Mouse (Mus musculus): ENCODE measurements around the gene Pmel. TPM values are rescaled to one million over a fixed set of nuclear protein-coding genes. Genes with fewer than 3 reads are reported as not detected.

The Pmel gene
- total and polyA plus RNA-seq, 3 experiments, result 5.3 to 9.4 (median 7.1) TPM

Other genes with a start within 250 kb of the Pmel start
Only the 20 nearest of the 25 such genes appear.
- gene Myl6b, start 205.5 kb upstream of the Pmel start, total RNA-seq (2012; rRNA removed), result 2.5 and 2.6 TPM in 2 replicates
- gene Myl6b, start 205.5 kb upstream of the Pmel start, total RNA-seq (2014; rRNA removed), result 0.39 and 1.1 TPM in 2 replicates
- gene Myl6b, start 205.5 kb upstream of the Pmel start, polyA plus RNA-seq (2012; ENCODE audit: insufficient read length, low read depth), result 3.2 and 3.9 TPM in 2 replicates
- gene Esyt1, start 178.3 kb upstream of the Pmel start, total RNA-seq (2012; rRNA removed), result 43.2 and 48.0 TPM in 2 replicates
- 20.2 and 20.6 TPM in 2 replicates for gene Esyt1, start 178.3 kb upstream of the Pmel start, total RNA-seq (2014; rRNA removed)
- 33.0 and 38.2 TPM in 2 replicates for gene Esyt1, start 178.3 kb upstream of the Pmel start, polyA plus RNA-seq (2012; ENCODE audit: insufficient read length, low read depth)
- 19.9 and 20.9 TPM in 2 replicates for gene Zc3h10, start 156.4 kb upstream of the Pmel start, total RNA-seq (2012; rRNA removed)
- 16.2 TPM in 2 replicates for gene Zc3h10, start 156.4 kb upstream of the Pmel start, total RNA-seq (2014; rRNA removed)
- gene Zc3h10, start 156.4 kb upstream of the Pmel start, polyA plus RNA-seq (2012; ENCODE audit: insufficient read length, low read depth), result 14.4 and 14.6 TPM in 2 replicates
- gene Rpl41, start 154.9 kb upstream of the Pmel start, total RNA-seq (2012; rRNA removed), result 7,686 and 8,549 TPM in 2 replicates
- gene Rpl41, start 154.9 kb upstream of the Pmel start, total RNA-seq (2014; rRNA removed), result 2,395 and 2,709 TPM in 2 replicates
- 6,293 and 8,065 TPM in 2 replicates for gene Rpl41, start 154.9 kb upstream of the Pmel start, polyA plus RNA-seq (2012; ENCODE audit: insufficient read length, low read depth)
- 133 and 166 TPM in 2 replicates for gene Pa2g4, start 138.2 kb upstream of the Pmel start, total RNA-seq (2012; rRNA removed)
- gene Pa2g4, start 138.2 kb upstream of the Pmel start, total RNA-seq (2014; rRNA removed), result 126 and 129 TPM in 2 replicates
- 550 and 650 TPM in 2 replicates for gene Pa2g4, start 138.2 kb upstream of the Pmel start, polyA plus RNA-seq (2012; ENCODE audit: insufficient read length, low read depth)
- gene Erbb3, start 114.5 kb upstream of the Pmel start, total RNA-seq (2012; rRNA removed), result 12.6 and 13.2 TPM in 2 replicates
- 11.3 and 13.0 TPM in 2 replicates for gene Erbb3, start 114.5 kb upstream of the Pmel start, total RNA-seq (2014; rRNA removed)
- 7.4 and 7.7 TPM in 2 replicates for gene Erbb3, start 114.5 kb upstream of the Pmel start, polyA plus RNA-seq (2012; ENCODE audit: insufficient read length, low read depth)
- 2,580 and 2,987 TPM in 2 replicates for gene Rps26, start 77.4 kb upstream of the Pmel start, total RNA-seq (2012; rRNA removed)
- gene Rps26, start 77.4 kb upstream of the Pmel start, total RNA-seq (2014; rRNA removed), result 1,667 and 1,906 TPM in 2 replicates
- 2,220 and 2,250 TPM in 2 replicates for gene Rps26, start 77.4 kb upstream of the Pmel start, polyA plus RNA-seq (2012; ENCODE audit: insufficient read length, low read depth)
- gene Ikzf4, start 58.2 kb upstream of the Pmel start, total RNA-seq (2012; rRNA removed), result 0.08 and 0.13 TPM in 2 replicates
- 0.09 TPM in 1 of 2 replicates, not detected in the other for gene Ikzf4, start 58.2 kb upstream of the Pmel start, total RNA-seq (2014; rRNA removed)
- gene Ikzf4, start 58.2 kb upstream of the Pmel start, polyA plus RNA-seq (2012; ENCODE audit: insufficient read length, low read depth), result 0.57 and 1.5 TPM in 2 replicates
- gene Suox, start 30.1 kb upstream of the Pmel start, total RNA-seq (2012; rRNA removed), result 8.3 and 10.5 TPM in 2 replicates
- gene Suox, start 30.1 kb upstream of the Pmel start, total RNA-seq (2014; rRNA removed), result 10.9 and 11.4 TPM in 2 replicates
- gene Suox, start 30.1 kb upstream of the Pmel start, polyA plus RNA-seq (2012; ENCODE audit: insufficient read length, low read depth), result 9.0 TPM in 2 replicates
- gene Rab5b, start 7.9 kb upstream of the Pmel start, total RNA-seq (2012; rRNA removed), result 22.0 and 27.4 TPM in 2 replicates
- 28.9 and 34.4 TPM in 2 replicates for gene Rab5b, start 7.9 kb upstream of the Pmel start, total RNA-seq (2014; rRNA removed)
- 20.4 and 20.6 TPM in 2 replicates for gene Rab5b, start 7.9 kb upstream of the Pmel start, polyA plus RNA-seq (2012; ENCODE audit: insufficient read length, low read depth)
- 38.9 and 47.1 TPM in 2 replicates for gene Cdk2, start 836 bp downstream of the Pmel start, total RNA-seq (2012; rRNA removed)
- 79.3 and 86.9 TPM in 2 replicates for gene Cdk2, start 836 bp downstream of the Pmel start, total RNA-seq (2014; rRNA removed)
- gene Cdk2, start 836 bp downstream of the Pmel start, polyA plus RNA-seq (2012; ENCODE audit: insufficient read length, low read depth), result 75.3 and 89.2 TPM in 2 replicates
- 5.9 and 6.6 TPM in 2 replicates for gene Dgka, start 40.7 kb downstream of the Pmel start, total RNA-seq (2012; rRNA removed)
- gene Dgka, start 40.7 kb downstream of the Pmel start, total RNA-seq (2014; rRNA removed), result 3.4 TPM in 2 replicates
- 9.0 and 9.5 TPM in 2 replicates for gene Dgka, start 40.7 kb downstream of the Pmel start, polyA plus RNA-seq (2012; ENCODE audit: insufficient read length, low read depth)
- gene Pym1, start 43.7 kb downstream of the Pmel start, total RNA-seq (2012; rRNA removed), result 52.8 and 63.1 TPM in 2 replicates
- 84.9 and 87.8 TPM in 2 replicates for gene Pym1, start 43.7 kb downstream of the Pmel start, total RNA-seq (2014; rRNA removed)
- gene Pym1, start 43.7 kb downstream of the Pmel start, polyA plus RNA-seq (2012; ENCODE audit: insufficient read length, low read depth), result 75.6 and 86.6 TPM in 2 replicates
- 0.76 and 1.3 TPM in 2 replicates for gene Mmp19, start 86.7 kb downstream of the Pmel start, total RNA-seq (2012; rRNA removed)
- gene Mmp19, start 86.7 kb downstream of the Pmel start, total RNA-seq (2014; rRNA removed), result 0.39 and 0.50 TPM in 2 replicates
- gene Mmp19, start 86.7 kb downstream of the Pmel start, polyA plus RNA-seq (2012; ENCODE audit: insufficient read length, low read depth), result 0.57 and 0.72 TPM in 2 replicates
- 33.4 and 33.7 TPM in 2 replicates for gene Dnajc14, start 99.9 kb downstream of the Pmel start, total RNA-seq (2012; rRNA removed)
- gene Dnajc14, start 99.9 kb downstream of the Pmel start, total RNA-seq (2014; rRNA removed), result 24.8 and 25.3 TPM in 2 replicates
- 32.6 and 32.8 TPM in 2 replicates for gene Dnajc14, start 99.9 kb downstream of the Pmel start, polyA plus RNA-seq (2012; ENCODE audit: insufficient read length, low read depth)
- 1.2 and 2.0 TPM in 2 replicates for gene Tmem198b, start 100.2 kb downstream of the Pmel start, total RNA-seq (2012; rRNA removed)
- 2.0 and 2.6 TPM in 2 replicates for gene Tmem198b, start 100.2 kb downstream of the Pmel start, total RNA-seq (2014; rRNA removed)
- gene Tmem198b, start 100.2 kb downstream of the Pmel start, polyA plus RNA-seq (2012; ENCODE audit: insufficient read length, low read depth), result 4.5 and 4.7 TPM in 2 replicates
- gene Sarnp, start 113.1 kb downstream of the Pmel start, total RNA-seq (2012; rRNA removed), result 75.4 and 94.6 TPM in 2 replicates
- 170 and 198 TPM in 2 replicates for gene Sarnp, start 113.1 kb downstream of the Pmel start, total RNA-seq (2014; rRNA removed)
- 201 and 283 TPM in 2 replicates for gene Sarnp, start 113.1 kb downstream of the Pmel start, polyA plus RNA-seq (2012; ENCODE audit: insufficient read length, low read depth)
- gene Ormdl2, start 117.5 kb downstream of the Pmel start, total RNA-seq (2012; rRNA removed), result 56.1 and 73.7 TPM in 2 replicates
- 116 and 123 TPM in 2 replicates for gene Ormdl2, start 117.5 kb downstream of the Pmel start, total RNA-seq (2014; rRNA removed)
- 52.1 and 65.8 TPM in 2 replicates for gene Ormdl2, start 117.5 kb downstream of the Pmel start, polyA plus RNA-seq (2012; ENCODE audit: insufficient read length, low read depth)
- 4.5 and 5.4 TPM in 2 replicates for gene Gdf11, start 187.5 kb downstream of the Pmel start, total RNA-seq (2012; rRNA removed)
- 3.4 and 4.3 TPM in 2 replicates for gene Gdf11, start 187.5 kb downstream of the Pmel start, total RNA-seq (2014; rRNA removed)
- gene Gdf11, start 187.5 kb downstream of the Pmel start, polyA plus RNA-seq (2012; ENCODE audit: insufficient read length, low read depth), result 7.3 and 7.4 TPM in 2 replicates
- 0.34 TPM in 1 of 2 replicates, not detected in the other for gene Cd63, start 196.8 kb downstream of the Pmel start, total RNA-seq (2012; rRNA removed)
- gene Cd63, start 196.8 kb downstream of the Pmel start, total RNA-seq (2014; rRNA removed), result not detected in 2 replicates
- 0.55 TPM in 1 of 2 replicates, not detected in the other for gene Cd63, start 196.8 kb downstream of the Pmel start, polyA plus RNA-seq (2012; ENCODE audit: insufficient read length, low read depth)